Mouse (Mus musculus): ENCODE results near the gene Sort1. TPM values are rescaled to one million over a fixed set of nuclear protein-coding genes. Genes with fewer than 3 reads are reported as not detected.

The Sort1 gene
- polyA plus RNA-seq, 1 experiment from 2014 or later, result 19.4 TPM

DNA sequence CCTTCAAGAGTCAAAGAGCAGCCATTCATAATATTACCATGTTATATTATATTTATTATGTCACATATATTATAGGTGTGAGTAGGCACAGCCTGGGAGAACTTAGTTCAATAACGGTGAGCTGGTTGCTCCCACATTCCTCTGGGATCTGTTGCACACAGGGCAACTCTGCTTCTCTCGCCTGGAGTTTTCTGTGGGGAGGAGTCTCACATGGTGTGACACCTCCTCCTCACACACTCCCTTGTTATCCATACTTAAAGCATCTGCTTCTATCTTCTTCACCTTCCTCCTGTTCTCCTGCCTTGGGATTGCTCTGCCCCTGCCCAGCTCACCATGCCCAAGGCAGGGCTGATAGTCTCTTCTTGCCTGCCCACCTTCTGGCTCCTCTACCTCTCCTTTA is 57.2 kb downstream of the Sort1 start:
- 93% methylated on average over 2 of the region's 2 CpGs for WGBS
- Histone ChIP-seq H3K27me3 (ENCODE audit: control insufficient read depth, insufficient read depth, low read length) (no peaks in the 10 kb centered on the region), H3K27ac (ENCODE audit: low read depth, low read length) (no peak overlapping the region), H3K4me2 (ENCODE audit: low read depth, low read length) (no peak overlapping the region), H3K9ac (replicated peaks; ENCODE audit: low read depth, low read length) (no peak overlapping the region), H3K36me3 (ENCODE audit: control insufficient read depth, insufficient read depth, low read length) (peaks cover 66% of the 10 kb centered on the region), H3K4me1 (ENCODE audit: control insufficient read depth, insufficient read depth, low read length) (no peaks in the 10 kb centered on the region), H3K4me3 (ENCODE audit: low read depth, low read length) (no peak overlapping the region), H3K9me3 (ENCODE audit: control insufficient read depth, low read length) (no peaks in the 10 kb centered on the region)
- no peak for ATAC-seq (ENCODE audit: low read depth)

DNA sequence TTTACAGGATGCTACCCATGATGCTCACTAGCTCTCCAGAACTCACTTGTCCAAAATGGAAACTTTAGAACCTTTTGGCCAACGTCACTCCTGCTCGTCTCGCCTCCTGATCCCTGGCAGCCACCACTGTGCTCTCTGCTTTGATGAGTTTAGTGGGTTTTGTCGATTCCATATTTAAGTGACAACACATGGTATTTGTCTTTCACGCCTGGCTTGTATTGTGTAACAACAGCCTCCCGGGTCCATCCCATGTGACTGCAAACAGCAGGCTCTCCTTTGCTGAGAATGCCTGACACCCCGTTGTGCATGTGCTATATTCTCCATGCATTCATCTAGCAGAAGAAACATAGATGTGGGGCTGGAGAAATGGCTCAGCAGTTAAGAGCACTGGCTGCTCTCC is 58.3 kb downstream of the Sort1 start:
- 84% methylated on average over 7 of the region's 7 CpGs for WGBS
- no peak overlapping the region for H3K4me3 ChIP-seq (ENCODE audit: low read depth, low read length)
- H3K4me1 ChIP-seq (ENCODE audit: control insufficient read depth, insufficient read depth, low read length), result no peaks in the 10 kb centered on the region
- H3K27ac ChIP-seq (ENCODE audit: low read depth, low read length), result no peak overlapping the region
- no peak overlapping the region for H3K9ac ChIP-seq (replicated peaks; ENCODE audit: low read depth, low read length)
- ATAC-seq (ENCODE audit: low read depth), result no peak
- H3K4me2 ChIP-seq (ENCODE audit: low read depth, low read length), result no peak overlapping the region
- no peaks in the 10 kb centered on the region for H3K27me3 ChIP-seq (ENCODE audit: control insufficient read depth, insufficient read depth, low read length)
- H3K36me3 ChIP-seq (ENCODE audit: control insufficient read depth, insufficient read depth, low read length), result peaks cover 74% of the 10 kb centered on the region
- H3K9me3 ChIP-seq (ENCODE audit: control insufficient read depth, low read length), result no peaks in the 10 kb centered on the region

DNA sequence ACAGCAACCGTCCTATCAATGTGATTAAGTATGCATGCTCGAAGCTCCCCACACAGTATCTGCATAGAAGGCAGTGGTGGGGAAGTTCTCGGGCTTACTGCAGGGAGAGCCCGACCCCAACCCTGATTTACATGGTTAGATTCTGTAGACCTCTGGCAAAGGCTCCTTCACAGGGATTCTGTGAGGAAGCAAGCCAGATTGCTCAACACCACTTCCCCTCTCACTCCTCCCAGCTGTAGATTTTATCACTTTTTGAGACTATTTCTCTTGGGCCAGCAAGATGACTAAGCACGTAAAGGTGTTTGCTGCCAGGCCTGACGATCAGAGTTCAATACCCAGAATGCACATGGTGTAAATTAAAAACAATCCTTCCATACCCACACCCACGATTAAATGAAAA is 62.0 kb downstream of the Sort1 start:
- H3K9ac ChIP-seq (replicated peaks; ENCODE audit: low read depth, low read length), result no peak overlapping the region
- H3K27ac ChIP-seq (ENCODE audit: low read depth, low read length), result no peak overlapping the region
- H3K4me1 ChIP-seq (ENCODE audit: control insufficient read depth, insufficient read depth, low read length), result no peaks in the 10 kb centered on the region
- no peak for ATAC-seq (ENCODE audit: low read depth)
- WGBS, result 95% methylated on average over 7 of the region's 7 CpGs
- no peak overlapping the region for H3K4me3 ChIP-seq (ENCODE audit: low read depth, low read length)
- no peak overlapping the region for H3K4me2 ChIP-seq (ENCODE audit: low read depth, low read length)
- H3K36me3 ChIP-seq (ENCODE audit: control insufficient read depth, insufficient read depth, low read length), result peaks cover 74% of the 10 kb centered on the region
- no peaks in the 10 kb centered on the region for H3K9me3 ChIP-seq (ENCODE audit: control insufficient read depth, low read length)
- H3K27me3 ChIP-seq (ENCODE audit: control insufficient read depth, insufficient read depth, low read length), result no peaks in the 10 kb centered on the region

DNA sequence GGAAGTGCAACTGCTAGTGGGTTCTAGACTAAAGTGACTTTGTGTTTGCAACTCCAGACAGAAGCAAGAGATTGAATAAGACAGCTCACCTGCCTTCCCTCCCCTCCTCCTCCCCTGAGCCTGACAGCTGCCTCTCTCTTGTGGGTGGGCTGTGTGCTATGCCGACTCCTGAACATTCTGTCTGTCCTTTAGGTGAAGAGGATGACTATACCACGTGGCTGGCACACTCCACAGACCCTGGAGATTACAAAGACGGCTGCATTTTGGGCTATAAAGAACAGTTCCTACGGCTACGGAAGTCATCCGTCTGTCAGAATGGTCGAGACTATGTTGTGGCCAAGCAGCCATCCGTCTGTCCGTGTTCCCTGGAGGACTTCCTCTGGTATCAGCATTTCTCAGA is 64.5 kb downstream of the Sort1 start:
- no peak overlapping the region for H3K4me2 ChIP-seq (ENCODE audit: low read depth, low read length)
- H3K36me3 ChIP-seq (ENCODE audit: control insufficient read depth, insufficient read depth, low read length), result peaks cover 58% of the 10 kb centered on the region
- ATAC-seq (ENCODE audit: low read depth), result no peak
- WGBS, result 81% methylated on average over 9 of the region's 9 CpGs
- no peak overlapping the region for H3K27ac ChIP-seq (ENCODE audit: low read depth, low read length)
- H3K4me1 ChIP-seq (ENCODE audit: control insufficient read depth, insufficient read depth, low read length), result no peaks in the 10 kb centered on the region
- H3K27me3 ChIP-seq (ENCODE audit: control insufficient read depth, insufficient read depth, low read length), result no peaks in the 10 kb centered on the region
- H3K9me3 ChIP-seq (ENCODE audit: control insufficient read depth, low read length), result no peaks in the 10 kb centered on the region
- H3K9ac ChIP-seq (replicated peaks; ENCODE audit: low read depth, low read length), result no peak overlapping the region
- no peak overlapping the region for H3K4me3 ChIP-seq (ENCODE audit: low read depth, low read length)

DNA sequence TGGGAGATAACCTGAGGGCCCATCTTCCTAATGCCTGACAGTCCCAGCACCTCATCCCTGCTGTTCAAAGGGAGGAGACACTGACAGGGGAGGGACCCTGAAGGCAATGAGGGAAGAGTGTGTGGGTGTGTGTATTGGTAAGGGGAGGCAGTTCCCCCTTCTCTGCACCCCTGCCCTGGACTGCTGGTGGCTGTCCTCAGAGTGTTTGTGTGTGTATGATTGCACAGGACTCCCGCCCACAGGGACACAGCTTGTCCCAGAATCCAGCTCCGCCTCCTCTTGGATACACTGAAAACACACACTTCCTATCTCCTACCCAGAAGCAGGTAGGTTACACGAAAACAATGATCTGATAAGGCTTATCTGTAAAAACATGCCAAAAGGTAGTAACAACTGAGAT is 71.4 kb downstream of the Sort1 start:
- H3K27me3 ChIP-seq (ENCODE audit: control insufficient read depth, insufficient read depth, low read length), result no peaks in the 10 kb centered on the region
- 90% methylated on average over 3 of the region's 3 CpGs for WGBS
- H3K9me3 ChIP-seq (ENCODE audit: control insufficient read depth, low read length), result no peaks in the 10 kb centered on the region
- no peak overlapping the region for H3K4me3 ChIP-seq (ENCODE audit: low read depth, low read length)
- H3K4me1 ChIP-seq (ENCODE audit: control insufficient read depth, insufficient read depth, low read length), result no peaks in the 10 kb centered on the region
- no peak overlapping the region for H3K4me2 ChIP-seq (ENCODE audit: low read depth, low read length)
- ATAC-seq (ENCODE audit: low read depth), result no peak
- H3K27ac ChIP-seq (ENCODE audit: low read depth, low read length), result no peak overlapping the region
- H3K9ac ChIP-seq (replicated peaks; ENCODE audit: low read depth, low read length), result no peak overlapping the region
- H3K36me3 ChIP-seq (ENCODE audit: control insufficient read depth, insufficient read depth, low read length), result peaks cover 45% of the 10 kb centered on the region

DNA sequence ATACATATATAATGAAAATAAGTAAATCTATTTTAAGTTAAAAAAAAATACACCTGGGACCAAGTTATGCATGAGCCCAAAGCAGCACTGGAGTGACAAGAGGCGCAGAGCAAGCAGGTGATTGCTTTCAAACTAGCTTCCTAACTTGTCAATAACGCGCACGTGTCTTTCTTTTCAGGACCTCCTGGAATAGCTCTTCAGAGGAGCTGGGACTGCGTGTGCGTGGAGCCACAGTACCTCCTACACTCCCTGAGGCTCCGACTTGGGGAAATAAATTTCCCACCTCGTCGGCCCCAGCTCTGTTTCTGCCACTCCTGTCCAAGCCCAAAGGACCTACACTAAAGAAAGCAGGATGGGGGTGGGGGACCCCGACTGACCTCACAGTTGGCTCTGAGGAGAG is 73.2 kb downstream of the Sort1 start:
- WGBS, result 91% methylated on average over 10 of the region's 10 CpGs
- Histone ChIP-seq H3K36me3 (ENCODE audit: control insufficient read depth, insufficient read depth, low read length) (peaks cover 38% of the 10 kb centered on the region), H3K27ac (ENCODE audit: low read depth, low read length) (no peak overlapping the region), H3K4me3 (ENCODE audit: low read depth, low read length) (no peak overlapping the region), H3K27me3 (ENCODE audit: control insufficient read depth, insufficient read depth, low read length) (no peaks in the 10 kb centered on the region), H3K4me2 (ENCODE audit: low read depth, low read length) (no peak overlapping the region), H3K9me3 (ENCODE audit: control insufficient read depth, low read length) (no peaks in the 10 kb centered on the region), H3K9ac (replicated peaks; ENCODE audit: low read depth, low read length) (no peak overlapping the region), H3K4me1 (ENCODE audit: control insufficient read depth, insufficient read depth, low read length) (no peaks in the 10 kb centered on the region)
- no peak for ATAC-seq (ENCODE audit: low read depth)

DNA sequence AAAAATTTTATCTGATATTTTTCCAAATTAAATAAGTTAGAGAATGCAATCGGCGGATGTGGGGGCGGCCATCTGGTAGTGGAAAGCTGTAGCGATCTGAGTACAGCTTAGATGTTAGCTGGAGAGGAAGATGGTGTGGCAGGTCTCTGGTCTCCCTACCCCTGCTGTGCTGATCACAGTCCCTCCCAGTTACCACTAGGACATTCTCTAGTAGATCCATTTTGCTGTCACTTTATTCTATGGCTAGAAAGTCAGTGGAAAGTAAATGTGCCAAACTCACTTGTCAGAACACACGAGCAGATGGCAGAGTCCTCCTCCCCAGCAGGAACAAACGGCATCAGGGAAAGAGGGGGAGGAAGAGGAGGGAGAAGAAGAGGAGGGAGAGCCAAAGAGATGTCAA is 74.6 kb downstream of the Sort1 start:
- no peaks in the 10 kb centered on the region for H3K27me3 ChIP-seq (ENCODE audit: control insufficient read depth, insufficient read depth, low read length)
- no peak overlapping the region for H3K4me3 ChIP-seq (ENCODE audit: low read depth, low read length)
- H3K27ac ChIP-seq (ENCODE audit: low read depth, low read length), result no peak overlapping the region
- H3K4me2 ChIP-seq (ENCODE audit: low read depth, low read length), result no peak overlapping the region
- no peak for ATAC-seq (ENCODE audit: low read depth)
- no peaks in the 10 kb centered on the region for H3K9me3 ChIP-seq (ENCODE audit: control insufficient read depth, low read length)
- no peak overlapping the region for H3K9ac ChIP-seq (replicated peaks; ENCODE audit: low read depth, low read length)
- no peaks in the 10 kb centered on the region for H3K4me1 ChIP-seq (ENCODE audit: control insufficient read depth, insufficient read depth, low read length)
- 88% methylated on average over 6 of the region's 6 CpGs for WGBS
- H3K36me3 ChIP-seq (ENCODE audit: control insufficient read depth, insufficient read depth, low read length), result peaks cover 34% of the 10 kb centered on the region

DNA sequence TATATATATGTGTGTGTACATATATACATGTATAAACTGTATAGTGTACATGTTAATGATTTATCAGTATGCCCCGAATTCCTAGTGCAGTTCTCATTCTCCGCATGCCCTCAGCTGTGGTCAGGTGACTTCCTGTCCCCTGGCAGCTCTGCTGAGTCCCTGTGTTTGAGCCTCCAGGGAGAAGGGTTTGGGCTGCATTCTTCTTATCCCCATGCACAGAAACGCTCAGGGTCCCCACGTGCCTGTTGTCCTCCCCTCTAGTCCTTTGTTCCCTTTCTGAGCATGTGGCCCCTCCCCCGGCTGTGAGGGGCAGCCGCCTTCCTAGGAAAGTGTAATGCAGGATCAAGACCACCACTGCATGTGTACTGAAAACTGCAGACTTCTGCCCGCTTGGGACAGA is 77.0 kb downstream of the Sort1 start:
- Histone ChIP-seq H3K4me1 (ENCODE audit: control insufficient read depth, insufficient read depth, low read length) (no peaks in the 10 kb centered on the region), H3K4me2 (ENCODE audit: low read depth, low read length) (no peak overlapping the region), H3K9me3 (ENCODE audit: control insufficient read depth, low read length) (no peaks in the 10 kb centered on the region), H3K27me3 (ENCODE audit: control insufficient read depth, insufficient read depth, low read length) (no peaks in the 10 kb centered on the region), H3K9ac (replicated peaks; ENCODE audit: low read depth, low read length) (no peak overlapping the region), H3K36me3 (ENCODE audit: control insufficient read depth, insufficient read depth, low read length) (peaks cover 18% of the 10 kb centered on the region), H3K4me3 (ENCODE audit: low read depth, low read length) (no peak overlapping the region), H3K27ac (ENCODE audit: low read depth, low read length) (no peak overlapping the region)
- ATAC-seq (ENCODE audit: low read depth), result no peak
- WGBS, result 13% methylated on average over 7 of the region's 7 CpGs

DNA sequence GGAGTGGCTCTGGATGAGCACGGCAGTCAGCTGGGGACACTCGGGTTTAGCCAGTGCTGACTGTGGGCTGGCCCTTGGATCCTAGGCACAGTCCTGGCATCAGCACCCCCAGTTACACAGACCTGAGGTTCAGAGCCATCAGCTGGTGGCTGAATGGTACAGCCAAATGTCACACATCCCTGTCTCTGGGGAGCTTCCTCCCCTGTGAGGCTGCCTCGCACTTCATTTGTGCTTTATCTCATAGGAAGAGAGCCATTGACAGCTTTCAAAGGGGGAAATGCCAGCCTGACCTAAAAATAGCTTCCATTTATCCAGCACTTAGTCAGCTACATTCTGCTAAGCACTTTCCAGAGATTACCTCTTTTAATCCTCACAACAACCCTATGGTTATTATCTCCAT is 79.7 kb downstream of the Sort1 start:
- Histone ChIP-seq H3K9ac (replicated peaks; ENCODE audit: low read depth, low read length) (no peak overlapping the region), H3K4me1 (ENCODE audit: control insufficient read depth, insufficient read depth, low read length) (no peaks in the 10 kb centered on the region), H3K27me3 (ENCODE audit: control insufficient read depth, insufficient read depth, low read length) (no peaks in the 10 kb centered on the region), H3K9me3 (ENCODE audit: control insufficient read depth, low read length) (no peaks in the 10 kb centered on the region), H3K36me3 (ENCODE audit: control insufficient read depth, insufficient read depth, low read length) (no peaks in the 10 kb centered on the region), H3K4me2 (ENCODE audit: low read depth, low read length) (no peak overlapping the region), H3K27ac (ENCODE audit: low read depth, low read length) (no peak overlapping the region), H3K4me3 (ENCODE audit: low read depth, low read length) (no peak overlapping the region)
- ATAC-seq (ENCODE audit: low read depth), result no peak
- WGBS, result 73% methylated on average over 3 of the region's 3 CpGs
